Mouse (Mus musculus): Measurements from ENCODE around the gene Sebox. TPM values are rescaled to one million over a fixed set of nuclear protein-coding genes. Genes with fewer than 3 reads are reported as not detected.

Gene Sebox
- polyA plus RNA-seq, 1 experiment from 2014 or later = 0.22 TPM

DNA sequence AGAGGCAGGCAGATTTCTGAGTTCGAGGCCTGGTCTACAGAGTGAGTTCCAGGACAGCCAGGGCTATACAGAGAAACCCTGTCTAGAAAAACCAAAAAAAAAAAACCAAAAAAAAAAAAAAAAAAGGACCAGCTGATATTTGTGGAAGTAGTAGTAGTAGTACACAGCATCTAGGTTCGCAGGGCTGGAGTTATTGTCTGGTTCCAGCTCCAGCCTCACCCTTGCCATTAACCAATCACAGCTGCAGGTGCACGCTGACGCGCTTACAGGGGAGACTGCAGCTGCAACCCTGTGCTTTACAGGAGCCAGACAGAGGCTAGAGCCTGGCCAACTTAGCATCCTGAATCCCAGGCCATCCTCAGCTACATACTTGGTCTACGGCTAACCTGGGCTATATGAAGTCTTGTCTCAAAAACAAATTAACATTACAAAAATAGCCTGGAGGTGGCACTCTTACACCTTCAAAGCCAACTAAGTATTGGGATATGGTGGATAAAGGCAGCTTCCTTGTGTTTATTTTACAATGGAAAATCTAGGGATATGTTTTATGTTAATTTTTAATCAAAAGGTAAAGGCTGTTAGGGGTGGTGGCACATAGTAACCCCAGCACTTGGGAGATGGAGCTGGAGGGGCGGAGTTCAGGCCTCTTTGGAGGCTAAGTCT lies 41.3 kb downstream of the Sebox start:
- no peak overlapping the region for H3K27ac ChIP-seq

GRCm38 (mm10) chr11:78545181-78545580 lies 41.9 kb downstream of the Sebox start:
- H3K36me3 ChIP-seq = peaks cover 41% of the 10 kb centered on the region
- no peak overlapping the region for H3K4me2 ChIP-seq
- no peak overlapping the region for H3K9ac ChIP-seq
- 67% methylated on average over 8 of the region's 8 CpGs for WGBS
- H3K4me1 ChIP-seq = peaks cover 16% of the 10 kb centered on the region
- no peak overlapping the region for H3K27ac ChIP-seq
- no peak for ATAC-seq (ENCODE audit: insufficient number of reproducible peaks, low FRiP score, low TSS enrichment, low read depth)
- H3K9me3 ChIP-seq = no peaks in the 10 kb centered on the region
- H3K4me3 ChIP-seq = no peak overlapping the region
- H3K27me3 ChIP-seq = no peaks in the 10 kb centered on the region

More for the DNA sequence above, 41.3 kb downstream of the Sebox start:
- peaks cover 47% of the 10 kb centered on the region for H3K36me3 ChIP-seq
- H3K4me1 ChIP-seq = peaks cover 13% of the 10 kb centered on the region
- H3K4me2 ChIP-seq = no peak overlapping the region
- no peak overlapping the region for H3K9ac ChIP-seq
- H3K4me3 ChIP-seq = no peak overlapping the region
- ATAC-seq (ENCODE audit: insufficient number of reproducible peaks, low FRiP score, low TSS enrichment, low read depth) = no peak
- no peaks in the 10 kb centered on the region for H3K27me3 ChIP-seq
- no peaks in the 10 kb centered on the region for H3K9me3 ChIP-seq
- WGBS = 90% methylated on average over 7 of the region's 7 CpGs

- Histone ChIP-seq H3K4me3 (no peak overlapping the region), H3K4me1 (peaks cover 18% of the 10 kb centered on the region), H3K4me2 (no peak overlapping the region), H3K9ac (no peak overlapping the region), H3K9me3 (no peaks in the 10 kb centered on the region), H3K36me3 (peaks cover 18% of the 10 kb centered on the region), H3K27ac (no peak overlapping the region), H3K27me3 (no peaks in the 10 kb centered on the region)
- WGBS = 72% methylated on average over 2 of the region's 2 CpGs
- ATAC-seq (ENCODE audit: insufficient number of reproducible peaks, low FRiP score, low TSS enrichment, low read depth) = no peak
Measured at GRCm38 (mm10) chr11:78547718-78548460, 44.6 kb downstream of the Sebox start.

DNA sequence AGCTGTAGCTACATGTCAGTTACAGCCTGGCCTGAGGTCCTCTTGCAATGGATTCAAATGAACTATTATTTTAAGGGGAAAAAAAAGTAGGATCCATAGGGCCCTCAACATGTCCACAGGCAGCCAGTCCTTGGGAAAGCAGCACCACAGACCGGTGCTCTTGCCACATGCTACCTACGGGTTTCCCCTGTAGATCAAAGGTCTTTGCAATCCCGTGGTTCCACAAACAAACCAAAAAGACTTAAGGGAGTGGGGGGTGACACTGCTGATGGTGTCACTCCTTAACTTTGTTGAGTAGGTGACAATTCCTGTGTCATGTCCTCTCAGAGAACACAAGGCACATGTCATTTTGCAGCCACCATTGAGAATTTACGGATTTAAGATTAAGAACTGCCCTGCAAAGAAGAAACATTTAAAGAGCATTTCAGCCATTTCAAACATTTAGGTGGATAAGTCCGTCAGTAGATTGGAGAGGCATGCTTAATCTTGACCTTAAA lies 46.3 kb downstream of the Sebox start:
- no peaks in the 10 kb centered on the region for H3K27me3 ChIP-seq

GRCm38 (mm10) chr11:78550168-78551058 lies 47.2 kb downstream of the Sebox start, which contains the start of gene Tmem97:
Gene Tmem97, minus strand, starts transcription at chr11:78550777.
- Histone ChIP-seq H3K36me3 (peaks cover under 1% of the 10 kb centered on the region), H3K4me1 (peaks cover 18% of the 10 kb centered on the region), H3K27ac (peak within 1 kb of the TSS; percentile 88), H3K4me2 (peak within 1 kb of the TSS; percentile 74), H3K9ac (peak within 1 kb of the TSS; percentile 63), H3K4me3 (peak within 1 kb of the TSS; percentile 73), H3K9me3 (no peaks in the 10 kb centered on the region), H3K27me3 (no peaks in the 10 kb centered on the region)
- ATAC-seq (ENCODE audit: insufficient number of reproducible peaks, low FRiP score, low TSS enrichment, low read depth) = peak; percentile 99
- WGBS = under 1% methylated on average over 60 of the region's 60 CpGs

More for the DNA sequence above, 46.3 kb downstream of the Sebox start:
- Histone ChIP-seq H3K9me3 (no peaks in the 10 kb centered on the region), H3K27ac (0 out of 2 replicates have a peak overlapping the region, but pooled peaks have one; percentile 83), H3K36me3 (peaks cover 8% of the 10 kb centered on the region), H3K4me3 (peak overlapping the region; percentile 73), H3K4me2 (peak overlapping the region; percentile 74), H3K9ac (peak overlapping the region; percentile 63; the same call in 1 of the 2 replicates), H3K4me1 (peaks cover 18% of the 10 kb centered on the region)
- no peak for ATAC-seq (ENCODE audit: insufficient number of reproducible peaks, low FRiP score, low TSS enrichment, low read depth)
- WGBS = 5% methylated on average over 5 of the region's 5 CpGs

- ATAC-seq (ENCODE audit: insufficient number of reproducible peaks, low FRiP score, low TSS enrichment, low read depth) = peak; percentile 65
Measured at GRCm38 (mm10) chr11:78551059-78551398, 47.8 kb downstream of the Sebox start.

More at GRCm38 (mm10) chr11:78551059-78551398, 47.8 kb downstream of the Sebox start:
- Histone ChIP-seq H3K27me3 (no peaks in the 10 kb centered on the region), H3K9ac (peak overlapping the region; percentile 44; the same call in 1 of the 2 replicates), H3K36me3 (no peaks in the 10 kb centered on the region), H3K9me3 (no peaks in the 10 kb centered on the region), H3K4me3 (peak overlapping the region; percentile 73), H3K4me1 (peaks cover 18% of the 10 kb centered on the region), H3K27ac (peak overlapping the region; percentile 88), H3K4me2 (peak overlapping the region; percentile 74)
- 31% methylated on average over 6 of the region's 6 CpGs for WGBS

Other genes with a start within 250 kb of the Sebox start
- 63.3 and 68.8 TPM in 2 replicates for gene 2610507B11Rik, start 241.7 kb upstream of the Sebox start, polyA plus RNA-seq (2015; fragmentation: Nextera tagmentation; extraction: Ambion mirVana)
- 0.09 TPM in 1 of 2 replicates, not detected in the other for gene BC030499, start 212.6 kb upstream of the Sebox start, polyA plus RNA-seq (2015; fragmentation: Nextera tagmentation; extraction: Ambion mirVana)
- gene Spag5, start 201.9 kb upstream of the Sebox start, polyA plus RNA-seq (2015; fragmentation: Nextera tagmentation; extraction: Ambion mirVana) = 26.3 and 29.5 TPM in 2 replicates
- 25.0 and 25.5 TPM in 2 replicates for gene Aldoc, start 180.5 kb upstream of the Sebox start, polyA plus RNA-seq (2015; fragmentation: Nextera tagmentation; extraction: Ambion mirVana)
- 83.9 and 85.7 TPM in 2 replicates for gene Pigs, start 175.0 kb upstream of the Sebox start, polyA plus RNA-seq (2015; fragmentation: Nextera tagmentation; extraction: Ambion mirVana)
- gene Unc119, start 160.0 kb upstream of the Sebox start, polyA plus RNA-seq (2015; fragmentation: Nextera tagmentation; extraction: Ambion mirVana) = 35.8 and 44.3 TPM in 2 replicates
- 3.1 and 3.5 TPM in 2 replicates for gene Foxn1, start 116.9 kb upstream of the Sebox start, polyA plus RNA-seq (2015; fragmentation: Nextera tagmentation; extraction: Ambion mirVana)
- 0.10 TPM in 1 of 2 replicates, not detected in the other for gene Slc13a2, start 81.2 kb upstream of the Sebox start, polyA plus RNA-seq (2015; fragmentation: Nextera tagmentation; extraction: Ambion mirVana)
- 20.2 and 21.3 TPM in 2 replicates for gene Slc46a1, start 37.8 kb upstream of the Sebox start, polyA plus RNA-seq (2015; fragmentation: Nextera tagmentation; extraction: Ambion mirVana)
- 1.3 and 1.7 TPM in 2 replicates for gene Sarm1, start 5.7 kb upstream of the Sebox start, polyA plus RNA-seq (2015; fragmentation: Nextera tagmentation; extraction: Ambion mirVana)
- 1.7 and 2.7 TPM in 2 replicates for gene Vtn, start 4.4 kb upstream of the Sebox start, polyA plus RNA-seq (2015; fragmentation: Nextera tagmentation; extraction: Ambion mirVana)
- gene Tmem199, start 8.7 kb downstream of the Sebox start, polyA plus RNA-seq (2015; fragmentation: Nextera tagmentation; extraction: Ambion mirVana) = 39.7 and 41.9 TPM in 2 replicates
- gene Poldip2, start 8.7 kb downstream of the Sebox start, polyA plus RNA-seq (2015; fragmentation: Nextera tagmentation; extraction: Ambion mirVana) = 163 and 177 TPM in 2 replicates
- 95.1 and 95.3 TPM in 2 replicates for gene Tnfaip1, start 32.9 kb downstream of the Sebox start, polyA plus RNA-seq (2015; fragmentation: Nextera tagmentation; extraction: Ambion mirVana)
- gene Ift20, start 32.9 kb downstream of the Sebox start, polyA plus RNA-seq (2015; fragmentation: Nextera tagmentation; extraction: Ambion mirVana) = 196 and 206 TPM in 2 replicates
- 89.3 and 92.7 TPM in 2 replicates for gene Tmem97, start 47.3 kb downstream of the Sebox start, polyA plus RNA-seq (2015; fragmentation: Nextera tagmentation; extraction: Ambion mirVana)
- gene Nlk, start 193.9 kb downstream of the Sebox start, polyA plus RNA-seq (2015; fragmentation: Nextera tagmentation; extraction: Ambion mirVana) = 8.6 and 9.5 TPM in 2 replicates
- gene Ccnq, start 248.3 kb downstream of the Sebox start, polyA plus RNA-seq (2015; fragmentation: Nextera tagmentation; extraction: Ambion mirVana) = 36.2 and 40.3 TPM in 2 replicates

Measured in limb, embryonic 15.5 days (tissue).